Mouse (Mus musculus) C2C12 (cell line): ENCODE measurements at regions not wholly inside any gene's neighbourhood (a gene's known extent, or its start where the extent isn't known, plus 50 kb on each side); places are given as distances from the start of the nearest gene placed in this dataset.

Source experiments
- CEBPB ChIP-seq: IDR thresholded peaks from one replicate; pipeline ENCODE4 v1.6.1; 2011; ENCODE audit warnings: low read depth, mild to moderate bottlenecking, control low read depth, moderate library complexity
- CTCF ChIP-seq: IDR thresholded peaks from one replicate; pipeline ENCODE4 v1.5.1; 2011; ENCODE audit not compliant: control insufficient read depth, insufficient read depth, insufficient read length
- FOSL1 ChIP-seq: IDR thresholded peaks from one replicate; pipeline ENCODE4 v1.8.0; 2011; ENCODE audit warnings: mild to moderate bottlenecking, low read length; ENCODE audit not compliant: poor library complexity, insufficient read depth, severe bottlenecking
- MAX ChIP-seq: IDR thresholded peaks from one replicate; pipeline ENCODE4 v1.6.1; 2011; ENCODE audit warnings: mild to moderate bottlenecking, control low read depth
- MYOD1 ChIP-seq: IDR thresholded peaks from one replicate; pipeline ENCODE4 v1.6.1; 2011; ENCODE audit warnings: low read depth; ENCODE audit not compliant: control insufficient read depth, insufficient read length
- USF1 ChIP-seq: IDR thresholded peaks from one replicate; pipeline ENCODE4 v1.6.1; 2011; ENCODE audit warnings: low read depth, mild to moderate bottlenecking, control low read depth, moderate library complexity

DNA sequence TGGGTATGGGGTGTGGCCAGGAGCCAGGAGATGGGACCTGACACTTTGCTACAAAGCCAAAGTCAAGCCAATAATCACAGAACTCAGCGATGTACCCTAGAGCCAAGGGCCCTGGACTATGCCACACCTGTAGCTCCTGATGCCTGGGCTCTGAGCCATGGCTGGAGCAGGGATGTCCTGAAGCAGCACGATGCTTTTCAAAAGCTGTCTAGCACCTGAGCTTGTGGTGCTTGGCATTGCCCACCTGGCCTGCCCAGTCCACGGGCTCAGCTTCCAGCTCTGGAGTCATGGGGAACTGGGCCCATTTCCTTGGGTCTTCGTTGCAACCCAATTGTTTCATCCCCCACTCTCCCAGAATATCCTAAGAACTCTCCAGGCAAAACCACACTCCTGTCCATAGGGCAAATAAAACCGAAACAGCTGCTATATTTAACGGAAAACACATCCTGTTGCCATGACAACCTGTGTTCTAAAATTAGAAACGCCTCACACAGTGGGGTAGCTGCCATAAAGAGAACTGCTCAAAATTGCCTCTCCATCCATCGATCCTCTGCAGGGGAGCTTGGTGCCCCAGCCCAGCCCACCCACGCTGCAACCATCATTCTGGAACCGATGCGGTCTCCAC, 102.2 kb downstream of the Ndufa10 start:
- TF ChIP-seq CTCF: no peak
- no peak for TF ChIP-seq MAX
- no peak for TF ChIP-seq FOSL1
- TF ChIP-seq USF1: no peak
- no peak for TF ChIP-seq CEBPB
- TF ChIP-seq MYOD1: peak; percentile 31
